Mouse (Mus musculus) testis, adult 2 months (tissue): Measurements from ENCODE around the gene Nvl. TPM values are rescaled to one million over a fixed set of nuclear protein-coding genes. Genes with fewer than 3 reads are reported as not detected.

ENCODE experiments used
- H3K27ac ChIP-seq: fragments of 200-500 bp; 2 replicates; pipeline ENCODE4 v1.5.1; 2012; ENCODE audit warnings: low read depth, low read length; ENCODE audit not compliant: control insufficient read depth, insufficient read depth
- H3K27me3 ChIP-seq: fragments of 200-500 bp; 2 replicates; pipeline ENCODE4 v1.6.1; 2012; ENCODE audit warnings: mild to moderate bottlenecking, low read length, moderate library complexity; ENCODE audit not compliant: control insufficient read depth, insufficient read depth
- H3K36me3 ChIP-seq: fragments of 200-500 bp; 2 replicates; pipeline ENCODE4 v1.6.1; 2012; ENCODE audit warnings: mild to moderate bottlenecking, low read length; ENCODE audit not compliant: control insufficient read depth, insufficient read depth
- H3K4me1 ChIP-seq: fragments of 200-500 bp; 2 replicates; pipeline ENCODE4 v1.6.1; 2012; ENCODE audit warnings: low read length; ENCODE audit not compliant: control insufficient read depth, insufficient read depth
- H3K4me3 ChIP-seq: fragments of 200-500 bp; 2 replicates; pipeline ENCODE4 v1.5.1; 2012; ENCODE audit warnings: low read depth, mild to moderate bottlenecking, low read length, moderate library complexity, mixed read lengths; ENCODE audit not compliant: control insufficient read depth
- CTCF ChIP-seq: fragments of 200-500 bp; IDR thresholded peaks from 2 replicates; pipeline ENCODE4 v1.5.1; 2012; ENCODE audit warnings: low read depth, mild to moderate bottlenecking, inconsistent platforms, low read length, moderate library complexity; ENCODE audit not compliant: control insufficient read depth, insufficient read depth, insufficient replicate concordance
- POLR2A ChIP-seq: fragments of 200-500 bp; IDR thresholded peaks from 2 replicates; pipeline ENCODE4 v1.6.1; 2012; ENCODE audit warnings: low read depth, mild to moderate bottlenecking, inconsistent platforms, low read length, moderate library complexity; ENCODE audit not compliant: control insufficient read depth
- polyA plus RNA-seq: library from polyadenylated mRNA; depleted of rRNA; stranded (reverse); fragments of >200 nt; gene quantifications from 2 replicates; pipeline ENCODE4 v1.2.3, GENCODE M21; 2012; rRNA removed

Gene Nvl
- polyA plus RNA-seq, 1 experiment: 6.2 TPM

GRCm38 (mm10) chr1:181049328-181049842, 94.6 kb downstream of the Nvl start:
- TF ChIP-seq POLR2A: no peak
- TF ChIP-seq CTCF: no peak
- Histone ChIP-seq H3K4me1 (no peaks in the 10 kb centered on the region), H3K27me3 (no peaks in the 10 kb centered on the region), H3K27ac (no peak overlapping the region), H3K36me3 (no peaks in the 10 kb centered on the region), H3K4me3 (no peak overlapping the region)

DNA sequence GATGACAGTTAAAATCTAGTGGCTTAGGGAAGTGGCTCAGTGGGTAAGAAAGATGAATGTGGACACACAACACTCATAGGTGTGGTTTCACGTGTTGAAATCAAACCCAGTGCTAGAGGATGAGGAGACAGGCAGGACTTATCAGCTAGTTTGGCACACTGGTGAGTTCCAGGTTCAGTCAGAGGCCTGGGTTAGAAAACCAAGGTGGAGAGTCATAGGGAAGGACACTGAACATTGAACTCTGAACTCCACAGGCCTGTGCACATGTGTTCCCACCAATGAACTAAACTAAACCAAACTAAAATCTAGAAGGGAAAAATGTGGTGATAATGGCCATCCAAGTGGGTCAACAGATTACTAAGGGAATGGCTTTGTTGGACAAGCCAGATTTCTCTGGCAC, 96.5 kb downstream of the Nvl start:
- TF ChIP-seq CTCF (no peak), POLR2A (no peak)
- no peak overlapping the region for H3K4me3 ChIP-seq
- H3K27ac ChIP-seq: no peak overlapping the region
- H3K27me3 ChIP-seq: no peaks in the 10 kb centered on the region
- H3K36me3 ChIP-seq: no peaks in the 10 kb centered on the region
- H3K4me1 ChIP-seq: no peaks in the 10 kb centered on the region

GRCm38 (mm10) chr1:181039652-181040051, 104.4 kb downstream of the Nvl start:
- Histone ChIP-seq H3K4me1 (no peaks in the 10 kb centered on the region), H3K4me3 (no peak overlapping the region)

GRCm38 (mm10) chr1:181037623-181038022, 106.4 kb downstream of the Nvl start:
- Histone ChIP-seq H3K4me1 (no peaks in the 10 kb centered on the region), H3K27me3 (no peaks in the 10 kb centered on the region), H3K27ac (no peak overlapping the region), H3K4me3 (no peak overlapping the region), H3K36me3 (no peaks in the 10 kb centered on the region)
- TF ChIP-seq CTCF: no peak
- no peak for TF ChIP-seq POLR2A

More at GRCm38 (mm10) chr1:181039652-181040051, 104.4 kb downstream of the Nvl start:
- Histone ChIP-seq H3K36me3 (no peaks in the 10 kb centered on the region), H3K27ac (no peak overlapping the region), H3K27me3 (no peaks in the 10 kb centered on the region)
- TF ChIP-seq CTCF: no peak
- TF ChIP-seq POLR2A: no peak

Other genes with a start within 250 kb of the Nvl start
- gene Pycr2, start 239.9 kb downstream of the Nvl start, polyA plus RNA-seq: 8.6 and 9.7 TPM in 2 replicates
- gene Lefty1, start 209.2 kb downstream of the Nvl start, polyA plus RNA-seq: 1.5 and 2.0 TPM in 2 replicates
- 3.6 and 3.7 TPM in 2 replicates for gene Tmem63a, start 201.9 kb downstream of the Nvl start, polyA plus RNA-seq
- gene Ephx1, start 123.3 kb downstream of the Nvl start, polyA plus RNA-seq: 60.1 and 63.9 TPM in 2 replicates
- gene 9130409I23Rik, start 93.0 kb downstream of the Nvl start, polyA plus RNA-seq: not detected in 2 replicates
- gene Cnih4, start 489 bp upstream of the Nvl start, polyA plus RNA-seq: 5.5 and 6.0 TPM in 2 replicates
- gene Wdr26, start 67.8 kb upstream of the Nvl start, polyA plus RNA-seq: 94.0 and 96.3 TPM in 2 replicates
- gene Cnih3, start 208.4 kb upstream of the Nvl start, polyA plus RNA-seq: 0.13 and 0.27 TPM in 2 replicates